Mouse (Mus musculus) liver, postnatal 0 days (tissue): ENCODE measurements around the gene Sgk1.

Experiments
- CTCF ChIP-seq: sonication (generic); IDR thresholded peaks from 2 replicates; pipeline ENCODE4 v1.5.1; 2016; ENCODE audit warnings: antibody characterized with exemption, low read depth
- EP300 ChIP-seq: IDR thresholded peaks from 2 replicates; pipeline ENCODE4 v1.6.1; 2016; ENCODE audit warnings: antibody characterized with exemption, low read depth, mild to moderate bottlenecking

DNA sequence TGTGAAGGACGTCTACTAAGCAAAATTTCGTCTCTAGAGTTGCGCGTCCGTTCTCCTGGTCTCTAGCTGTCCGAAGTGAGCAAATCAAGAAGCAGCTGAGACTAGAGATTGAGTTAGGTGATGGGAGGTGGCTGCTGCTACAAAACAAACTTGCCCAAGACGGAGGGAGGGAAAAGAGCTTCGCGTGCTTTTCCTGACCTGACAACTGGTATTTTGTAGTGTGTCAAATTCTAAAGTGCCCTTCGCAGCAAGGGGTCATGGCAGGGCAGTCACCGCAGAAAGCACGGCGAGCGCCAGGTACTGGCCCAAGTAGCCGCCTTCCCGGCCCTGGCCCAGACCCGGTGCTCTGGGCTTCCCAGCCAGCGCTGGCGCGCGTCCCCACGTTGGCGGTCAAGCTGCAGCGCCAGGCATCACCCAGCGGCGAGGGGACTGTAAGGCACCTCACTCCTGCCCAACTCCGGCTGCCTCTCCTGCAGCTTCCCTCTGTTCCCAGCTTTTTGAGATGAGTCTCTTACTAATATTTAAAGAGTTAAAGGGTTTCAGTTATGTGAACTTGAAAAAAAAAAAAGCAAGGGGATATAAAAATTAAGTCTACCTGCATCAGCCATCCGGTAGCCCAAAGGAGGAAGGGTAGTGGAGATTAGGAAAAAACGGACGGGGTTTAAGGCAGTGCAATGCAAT, 111.0 kb downstream of the Sgk1 start:
- TF ChIP-seq CTCF (peak; percentile 72), EP300 (no peak)
